Mouse (Mus musculus) cortical plate, adult 2 months (tissue): ENCODE measurements at regions not wholly inside any gene's neighbourhood (a gene's known extent, or its start where the extent isn't known, plus 50 kb on each side); places are given as distances from the start of the nearest gene placed in this dataset.
A peak's percentile ranks its signal among the peaks of the same experiment; 100 is the strongest.

ENCODE experiments used
- H3K27ac ChIP-seq: fragments of 200-500 bp; 2 replicates; pipeline ENCODE4 v1.5.1; 2012; ENCODE audit warnings: low read length, control low read depth, inconsistent platforms; ENCODE audit not compliant: insufficient read depth
- H3K4me1 ChIP-seq: fragments of 200-500 bp; 2 replicates; pipeline ENCODE4 v1.6.1; 2011; ENCODE audit warnings: low read length; ENCODE audit not compliant: control insufficient read depth, insufficient read depth
- H3K4me3 ChIP-seq: fragments of 200-500 bp; 2 replicates; pipeline ENCODE4 v1.5.1; 2011; ENCODE audit warnings: mild to moderate bottlenecking, low read length, control low read depth; ENCODE audit not compliant: insufficient read depth
- CTCF ChIP-seq: fragments of 200-500 bp; IDR thresholded peaks from 2 replicates; pipeline ENCODE4 v1.5.1; 2011; ENCODE audit warnings: mild to moderate bottlenecking, control low read depth, low read length; ENCODE audit not compliant: insufficient read depth; ENCODE audit errors: extremely low read depth
- POLR2A ChIP-seq: fragments of 200-500 bp; IDR thresholded peaks from 2 replicates; pipeline ENCODE4 v1.6.1; 2011; ENCODE audit warnings: mild to moderate bottlenecking, low read length, control low read depth; ENCODE audit not compliant: insufficient read depth; ENCODE audit errors: extremely low read depth

- Histone ChIP-seq H3K4me3 (no peak overlapping the region), H3K27ac (no peak overlapping the region), H3K4me1 (no peaks in the 10 kb centered on the region)
- TF ChIP-seq POLR2A (no peak), CTCF (no peak)
These were observed 177.0 kb downstream of the Irs2 start for GRCm38 (mm10) chr8:10831277-10831676.

- no peak overlapping the region for H3K27ac ChIP-seq
- no peak overlapping the region for H3K4me3 ChIP-seq
- TF ChIP-seq POLR2A = no peak
- TF ChIP-seq CTCF = no peak
- H3K4me1 ChIP-seq = no peaks in the 10 kb centered on the region
These were observed 177.4 kb downstream of the Irs2 start for GRCm38 (mm10) chr8:10830835-10831234.

- H3K4me1 ChIP-seq = no peaks in the 10 kb centered on the region
- H3K27ac ChIP-seq = no peak overlapping the region
- H3K4me3 ChIP-seq = no peak overlapping the region
- TF ChIP-seq POLR2A (no peak), CTCF (no peak)
These were observed 179.7 kb downstream of the Irs2 start for GRCm38 (mm10) chr8:10828580-10828979.

- Histone ChIP-seq H3K4me3 (no peak overlapping the region), H3K4me1 (no peaks in the 10 kb centered on the region), H3K27ac (no peak overlapping the region)
- TF ChIP-seq POLR2A (no peak), CTCF (peak; percentile 20; the same call in 1 of the 2 replicates)
These were observed 180.7 kb downstream of the Irs2 start for GRCm38 (mm10) chr8:10827560-10827959.

GRCm38 (mm10) chr8:10825981-10826380, 182.3 kb downstream of the Irs2 start:
- Histone ChIP-seq H3K27ac (no peak overlapping the region), H3K4me1 (no peaks in the 10 kb centered on the region), H3K4me3 (no peak overlapping the region)
- TF ChIP-seq CTCF (no peak), POLR2A (no peak)

GRCm38 (mm10) chr8:10825192-10825926, 182.9 kb downstream of the Irs2 start:
- Histone ChIP-seq H3K27ac (no peak overlapping the region; the same call in 1 of the 2 replicates), H3K4me3 (no peak overlapping the region), H3K4me1 (no peaks in the 10 kb centered on the region)
- TF ChIP-seq CTCF = no peak
- no peak for TF ChIP-seq POLR2A

GRCm38 (mm10) chr8:10821901-10822300, 186.4 kb downstream of the Irs2 start:
- H3K27ac ChIP-seq = no peak overlapping the region
- TF ChIP-seq POLR2A (no peak), CTCF (no peak)
- H3K4me3 ChIP-seq = no peak overlapping the region
- no peaks in the 10 kb centered on the region for H3K4me1 ChIP-seq

- Histone ChIP-seq H3K27ac (no peak overlapping the region), H3K4me3 (no peak overlapping the region), H3K4me1 (peaks cover 4% of the 10 kb centered on the region; the same call in 1 of the 2 replicates)
- TF ChIP-seq POLR2A = no peak
- no peak for TF ChIP-seq CTCF
These were observed 193.8 kb downstream of the Irs2 start for GRCm38 (mm10) chr8:10814499-10814898.

- Histone ChIP-seq H3K27ac (no peak overlapping the region), H3K4me3 (no peak overlapping the region), H3K4me1 (peaks cover 4% of the 10 kb centered on the region; the same call in 1 of the 2 replicates)
- TF ChIP-seq CTCF = 0 out of 2 replicates have a peak, but pooled peaks have one; percentile 2
- TF ChIP-seq POLR2A = no peak
These were observed 196.1 kb downstream of the Irs2 start for GRCm38 (mm10) chr8:10812060-10812670.

GRCm38 (mm10) chr8:10807040-10807439, 201.2 kb downstream of the Irs2 start:
- TF ChIP-seq POLR2A (no peak), CTCF (no peak)
- no peaks in the 10 kb centered on the region for H3K4me1 ChIP-seq
- no peak overlapping the region for H3K4me3 ChIP-seq

More at GRCm38 (mm10) chr8:10807040-10807439, 201.2 kb downstream of the Irs2 start:
- no peak overlapping the region for H3K27ac ChIP-seq
